In genomic region chr7:104218701-104219569, GRCm38 (mm10) we compare ENCODE assay signal across 8 mouse cellular contexts. TPM values are rescaled to one million over a fixed set of nuclear protein-coding genes. Genes with fewer than 3 reads are reported as not detected.
DNase-seq lines count a peak whose midpoint lies in the region; ATAC-seq and TF ChIP-seq lines count a peak whose summit lies in the region.

Gene Trim6, plus strand, starts transcription at chr7:104218793.

- no peak within 1 kb of the TSS for H3K9ac ChIP-seq in neural tube, embryonic 14.5 days (replicated peaks; ENCODE audit: low read depth, low read length)

- no peaks in the 10 kb centered on the region for H3K27me3 ChIP-seq in embryonic facial prominence, embryonic 10.5 days (replicated peaks; ENCODE audit: low read depth, poor library complexity, severe bottlenecking)
- H3K27me3 ChIP-seq in kidney, adult 2 months (replicated peaks; ENCODE audit: control insufficient read depth, insufficient read depth, low read length): no peaks in the 10 kb centered on the region
- no peaks in the 10 kb centered on the region for H3K27me3 ChIP-seq in neural tube, embryonic 14.5 days (ENCODE audit: control insufficient read depth, insufficient read depth, low read length)

- TF ChIP-seq CTCF in kidney, adult 2 months (conservative IDR thresholded peaks at IDR 0.05; ENCODE audit: insufficient read depth, insufficient read length, low read depth, low read length): no peak
- TF ChIP-seq CTCF in lung, adult 2 months (IDR thresholded peaks at IDR 0.05; ENCODE audit: insufficient read depth, low read length): no peak

- peak within 1 kb of the TSS; percentile 81 for H3K27ac ChIP-seq in embryonic facial prominence, embryonic 10.5 days (replicated peaks)
- no peak within 1 kb of the TSS for H3K27ac ChIP-seq in kidney, adult 2 months (ENCODE audit: insufficient read depth, low read depth, low read length)
- H3K27ac ChIP-seq in neural tube, embryonic 14.5 days (ENCODE audit: low read depth, low read length): no peak within 1 kb of the TSS

- DNase-seq in right cerebral cortex, postnatal 10 days (ENCODE audit: low spot score in 2 of 2): peak; percentile 32 to 53
- no peak for DNase-seq in right cerebral cortex, postnatal 25 days
- DNase-seq in embryonic facial prominence, embryonic 10.5 days (ENCODE audit: low spot score): peak; percentile 80
- DNase-seq in heart, adult 8-10 months (ENCODE audit: low spot score): peak; percentile 85
- DNase-seq in kidney, adult 2 months: peak; percentile 94
- peak; percentile 81 for DNase-seq in lung, adult 2 months
- DNase-seq in urinary bladder, postnatal 36 days (ENCODE audit: low spot score in 2 of 2): peak; percentile 44 to 85

- H3K4me3 ChIP-seq in embryonic facial prominence, embryonic 10.5 days: peak within 1 kb of the TSS; percentile 60
- H3K4me3 ChIP-seq in kidney, adult 2 months (ENCODE audit: insufficient read depth, low read depth, low read length): peak within 1 kb of the TSS; percentile 44
- H3K4me3 ChIP-seq in lung, adult 2 months (replicated peaks; ENCODE audit: extremely low read depth, low read depth, low read length): peak within 1 kb of the TSS; percentile 58
- peak within 1 kb of the TSS; percentile 2 for H3K4me3 ChIP-seq in neural tube, embryonic 14.5 days (ENCODE audit: low read depth, low read length)

- 2% methylated on average over 37 of the region's 37 CpGs for WGBS in embryonic facial prominence, embryonic 10.5 days
- WGBS in kidney, adult 2 months: 6% methylated on average over 37 of the region's 37 CpGs
- 2% methylated on average over 37 of the region's 37 CpGs for WGBS in lung, adult 2 months
- WGBS in neural tube, embryonic 14.5 days: 2% methylated on average over 37 of the region's 37 CpGs

- peak; percentile 65; the same call in 1 of the 2 replicates for ATAC-seq in neural tube, embryonic 14.5 days (ENCODE audit: low read depth)

- TF ChIP-seq POLR2A in kidney, adult 2 months (IDR thresholded peaks at IDR 0.05; ENCODE audit: low read depth, low read length): no peak
- TF ChIP-seq POLR2A in lung, adult 2 months (IDR thresholded peaks at IDR 0.05; ENCODE audit: borderline replicate concordance, extremely low read depth, low read depth, low read length): no peak; the same call in 1 of the 2 replicates

- peaks cover 11% of the 10 kb centered on the region for H3K4me1 ChIP-seq in embryonic facial prominence, embryonic 10.5 days
- H3K4me1 ChIP-seq in kidney, adult 2 months (ENCODE audit: control insufficient read depth, insufficient read depth, low read length): no peaks in the 10 kb centered on the region
- H3K4me1 ChIP-seq in lung, adult 2 months (ENCODE audit: control insufficient read depth, insufficient read depth, low read length): no peaks in the 10 kb centered on the region
- H3K4me1 ChIP-seq in neural tube, embryonic 14.5 days (ENCODE audit: control insufficient read depth, insufficient read depth, low read length): no peaks in the 10 kb centered on the region

- H3K9me3 ChIP-seq in embryonic facial prominence, embryonic 10.5 days: no peaks in the 10 kb centered on the region
- H3K9me3 ChIP-seq in neural tube, embryonic 14.5 days (ENCODE audit: control insufficient read depth, low read length): no peaks in the 10 kb centered on the region

- no peaks in the 10 kb centered on the region for H3K36me3 ChIP-seq in embryonic facial prominence, embryonic 10.5 days (replicated peaks)
- H3K36me3 ChIP-seq in kidney, adult 2 months (ENCODE audit: control insufficient read depth, insufficient read depth, low read length): no peaks in the 10 kb centered on the region
- no peaks in the 10 kb centered on the region for H3K36me3 ChIP-seq in neural tube, embryonic 14.5 days (ENCODE audit: control insufficient read depth, insufficient read depth, low read length)

- peak within 1 kb of the TSS; percentile 37 for H3K4me2 ChIP-seq in neural tube, embryonic 14.5 days (ENCODE audit: low read depth, low read length)

RNA-seq across cellular contexts. Expression of gene Trim6, which starts in this region (rescaled TPM):
- polyA plus RNA-seq in embryonic facial prominence, embryonic 10.5 days (2016; fragmentation: Nextera tagmentation; extraction: Ambion mirVana): 6.1 and 7.6 TPM in 2 replicates
- under 1 TPM; 0.14 to 0.34 (median 0.18) TPM for total RNA-seq in heart, adult 8-10 months (2022)
- 0.88 and 1.0 TPM in 2 replicates for polyA plus RNA-seq in kidney, adult 2 months (2012; rRNA removed)
- polyA plus RNA-seq in lung, adult 2 months (2012; rRNA removed): 0.88 and 1.3 TPM in 2 replicates
- 0.31 and 0.48 TPM in 2 replicates for polyA plus RNA-seq in neural tube, embryonic 14.5 days (2014; fragmentation: Nextera tagmentation; extraction: Ambion mirVana)

Comparison
In these comparisons a context has a peak if more than half of its experiments do, and no peak if none do; other contexts are left out.
1. Peak in DNase-seq in heart, adult 8-10 months; RNA of the gene not detected or under 1 TPM.
2. Peak in ATAC-seq, H3K4me3 ChIP-seq and H3K4me2 ChIP-seq in neural tube, embryonic 14.5 days; RNA of the gene not detected or under 1 TPM.
3. H3K4me3 ChIP-seq: peak in every context shown above with its lines; median percentile 60 in embryonic facial prominence, embryonic 10.5 days; 58 in lung, adult 2 months; 44 in kidney, adult 2 months; 2 in neural tube, embryonic 14.5 days.